Mouse (Mus musculus) cerebellum, adult 11 months (tissue): ENCODE data around the gene Lasp1.
A peak's percentile ranks its signal among the peaks of the same experiment; 100 is the strongest.

Source experiments
- DNase-seq: peaks from one replicate; pipeline ENCODE4 v3.0.0; 2022

The Lasp1 gene

DNA sequence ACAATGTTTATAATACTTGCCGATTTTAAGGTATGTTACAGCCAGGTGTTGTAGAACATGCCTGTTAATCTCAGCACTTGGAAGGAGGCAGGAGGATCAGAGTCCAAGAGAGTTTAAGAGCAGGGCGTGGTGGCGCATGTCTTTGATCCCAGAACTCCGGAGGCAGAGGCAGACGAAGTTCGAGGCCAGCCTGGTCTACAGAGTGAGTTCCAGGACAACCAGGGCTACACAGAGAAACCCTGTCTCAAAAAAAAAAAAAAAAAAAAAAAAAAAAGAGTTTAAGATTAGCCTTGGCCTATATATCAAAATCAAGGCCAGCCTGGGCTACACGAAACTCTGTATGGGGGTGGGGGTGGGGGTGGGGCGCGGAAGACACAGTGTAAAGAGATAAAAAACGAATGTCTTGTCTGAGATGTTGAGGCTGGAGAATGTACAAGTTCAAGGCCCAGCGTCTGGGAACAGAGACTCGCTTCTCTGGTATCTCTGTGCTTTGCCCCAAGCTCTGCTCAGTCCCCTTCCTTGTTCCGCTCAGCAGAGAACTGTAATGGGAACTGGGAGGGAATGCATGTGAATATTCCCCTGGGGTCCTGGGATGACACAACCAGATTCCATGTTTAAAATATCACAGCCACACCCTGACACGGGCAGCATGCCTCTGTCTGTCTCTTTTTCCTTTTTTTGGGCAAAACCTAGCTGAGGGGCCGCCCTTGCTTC is 1.3 kb upstream of the Lasp1 start:
- DNase-seq: no peak

DNA sequence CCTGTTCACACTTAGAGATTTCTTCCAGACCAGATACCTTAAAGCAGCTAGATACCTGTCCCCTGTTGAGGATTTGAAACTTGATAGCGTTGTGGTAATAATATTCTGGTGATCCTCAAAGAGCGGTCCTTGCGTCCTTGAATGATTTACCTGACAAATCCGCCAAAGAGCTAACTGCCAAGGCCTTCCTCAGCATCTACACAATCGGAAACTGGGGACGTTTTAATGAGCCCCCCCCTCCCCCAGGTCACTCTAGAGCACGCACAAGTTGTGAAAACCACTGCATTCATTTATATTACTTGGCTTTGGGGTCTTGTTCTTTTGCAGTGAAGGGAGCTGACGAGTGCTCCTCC is 741 bp upstream of the Lasp1 start:
- no peak for DNase-seq

DNA sequence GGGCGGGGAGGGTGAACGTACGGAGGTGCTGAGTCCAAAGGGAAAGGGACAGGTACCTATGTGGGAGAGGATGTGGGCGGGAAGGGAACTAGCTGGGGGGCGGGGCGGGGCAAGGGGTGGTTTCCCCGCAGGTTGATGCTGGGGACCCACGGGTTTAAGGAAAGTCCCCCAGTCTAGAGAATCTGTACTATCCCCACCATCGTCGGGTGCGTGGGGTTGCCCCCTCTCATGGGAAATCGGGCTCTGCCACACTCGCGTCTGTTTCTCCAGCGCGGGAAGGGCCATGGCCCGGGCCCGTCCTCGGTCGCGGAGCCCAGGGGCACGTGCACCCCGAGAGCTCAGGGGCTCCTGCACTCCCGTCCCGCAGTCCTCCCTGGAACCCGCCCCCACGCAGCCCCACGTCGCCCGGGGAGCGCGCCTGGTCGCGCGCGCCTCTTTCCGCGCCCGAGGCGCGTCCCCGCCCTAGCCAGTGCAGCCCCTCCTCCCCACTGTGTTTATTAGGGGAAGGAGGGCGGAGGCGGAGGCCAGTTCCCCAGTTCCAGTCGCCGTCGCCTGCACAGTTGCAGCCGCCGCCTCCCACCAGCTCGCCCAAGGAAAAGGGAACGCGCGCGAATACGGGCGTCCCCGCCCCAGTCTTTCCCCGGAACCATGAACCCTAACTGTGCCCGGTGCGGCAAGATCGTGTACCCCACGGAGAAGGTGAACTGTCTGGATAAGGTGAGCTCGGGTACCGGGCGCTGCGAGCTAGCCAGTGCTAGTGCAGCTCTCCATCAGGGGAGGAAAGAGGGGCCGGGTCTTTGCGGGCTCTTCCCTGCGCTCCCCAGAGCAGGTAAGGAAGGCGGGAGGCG is 570 bp downstream of the Lasp1 start:
- peak; percentile 92 for DNase-seq

DNA sequence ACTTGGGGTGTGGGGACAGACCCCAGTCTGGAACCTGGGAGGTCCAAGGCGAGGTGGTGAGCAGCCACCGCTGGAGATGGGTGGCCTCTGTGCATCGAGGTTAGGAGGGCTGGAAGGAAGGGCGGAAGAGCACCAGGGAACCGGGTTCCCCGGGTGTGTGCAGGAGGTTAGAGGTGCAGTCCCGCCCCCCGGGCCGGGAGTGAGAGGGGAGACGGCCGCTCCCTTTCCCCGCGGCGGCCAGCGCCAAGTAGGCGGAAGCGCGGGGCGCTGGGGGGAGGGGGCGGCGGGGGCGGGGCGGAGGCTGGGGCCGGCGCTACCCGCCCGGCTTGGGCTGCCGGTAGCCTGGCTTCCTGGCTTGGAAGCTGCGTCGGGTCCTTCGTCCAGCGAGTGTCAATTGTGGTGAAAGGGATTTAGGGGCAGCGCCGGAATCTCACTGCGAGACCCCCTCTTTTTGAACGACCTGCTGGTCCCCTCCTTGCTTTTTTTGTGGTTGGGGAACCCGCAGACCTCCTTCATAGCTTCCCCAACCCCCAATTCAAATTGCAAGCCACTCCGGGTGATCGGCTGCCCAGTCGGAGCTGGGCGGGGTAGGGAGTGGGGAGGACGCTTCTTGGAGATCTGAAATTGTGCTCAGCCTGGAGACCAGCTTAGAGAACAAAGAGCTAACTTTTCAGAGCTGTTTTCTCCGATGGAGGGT is 1.3 kb downstream of the Lasp1 start:
- DNase-seq: peak; percentile 68

DNA sequence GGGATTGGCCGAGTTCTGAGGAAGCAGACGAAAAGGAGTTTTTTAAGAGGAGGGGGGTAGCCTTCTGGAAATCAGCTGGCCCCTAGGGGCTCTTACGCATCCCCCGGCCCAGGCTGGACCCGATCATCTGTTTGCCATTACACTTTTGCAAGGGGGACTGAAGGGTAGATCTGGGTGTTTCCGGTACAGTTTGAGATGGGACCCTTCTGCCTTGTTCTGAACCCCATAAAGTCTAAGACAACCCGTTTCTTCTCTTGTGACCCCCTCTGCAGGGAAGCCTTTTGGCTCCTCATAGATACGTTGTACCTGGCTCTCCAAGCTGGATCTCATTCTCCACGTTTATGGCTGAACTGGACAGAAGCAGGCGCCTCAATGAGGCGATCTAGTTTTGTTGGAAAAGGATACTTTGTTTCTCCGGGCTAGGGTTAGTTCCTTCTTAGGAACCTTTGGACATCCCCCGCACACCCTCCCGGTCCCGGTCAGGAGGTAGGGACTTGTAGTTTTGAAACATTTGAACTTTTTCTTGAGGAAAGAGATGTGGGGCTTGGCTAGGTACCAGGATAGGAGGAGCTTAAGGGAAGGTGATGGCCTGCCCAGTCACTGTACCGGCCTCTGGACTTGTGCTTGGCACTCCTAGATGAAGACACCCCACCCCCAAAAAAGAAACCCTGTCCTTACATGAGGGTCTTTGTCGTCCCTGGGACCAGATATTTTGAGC is 2.0 kb downstream of the Lasp1 start:
- peak; percentile 44 for DNase-seq

DNA sequence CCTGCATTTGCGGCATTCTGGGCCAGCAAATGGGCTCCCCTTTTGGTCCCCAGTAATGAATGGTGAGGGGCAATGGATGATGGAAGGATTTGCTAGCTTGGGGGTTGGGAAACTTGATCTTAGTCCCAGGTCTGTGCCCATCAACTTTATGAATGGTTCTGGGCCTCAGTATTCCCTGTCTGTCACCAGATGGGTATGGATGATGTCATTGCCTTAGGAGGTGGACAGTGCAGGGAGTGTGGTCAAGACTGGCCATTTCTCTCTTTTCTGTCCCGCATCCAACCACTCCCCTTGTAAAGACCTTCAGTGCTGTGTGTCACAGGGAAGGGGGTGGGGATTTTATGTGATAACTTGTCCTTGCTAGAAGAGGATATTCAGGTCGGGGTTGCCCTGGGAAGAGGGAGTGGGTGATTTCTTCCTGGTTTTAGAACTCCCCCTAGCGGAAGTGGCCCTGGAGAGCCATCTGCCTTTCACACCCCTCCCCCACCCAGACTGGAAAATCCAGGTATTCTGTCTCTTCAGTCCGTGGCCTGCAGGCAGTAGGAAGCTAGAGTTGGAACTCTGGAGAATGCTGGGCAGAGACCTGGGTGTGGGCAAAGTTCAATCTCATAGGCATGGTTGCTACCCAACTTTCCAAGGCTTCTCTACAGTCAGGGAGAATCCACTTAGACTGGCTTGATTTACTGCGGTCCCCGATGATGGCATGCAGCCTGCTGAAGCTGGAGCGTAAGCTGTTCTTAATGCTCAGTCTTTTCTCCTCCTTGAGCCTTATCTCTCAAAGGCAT is 2.8 kb downstream of the Lasp1 start:
- DNase-seq: peak; percentile 58

DNA sequence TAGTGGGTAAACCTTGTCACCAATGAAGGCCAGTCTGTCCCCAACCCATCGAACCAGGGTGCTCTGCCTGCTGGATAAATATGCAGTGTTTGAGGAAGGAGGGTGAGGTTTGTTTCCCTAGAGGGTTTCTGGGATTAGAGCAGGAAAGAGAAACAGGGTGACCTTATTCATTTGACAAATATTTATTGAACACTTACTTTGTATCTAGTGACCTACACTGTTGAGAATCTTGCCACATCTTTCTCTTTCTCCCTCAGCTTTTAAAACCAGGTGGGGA is 3.3 kb downstream of the Lasp1 start:
- no peak for DNase-seq

DNA sequence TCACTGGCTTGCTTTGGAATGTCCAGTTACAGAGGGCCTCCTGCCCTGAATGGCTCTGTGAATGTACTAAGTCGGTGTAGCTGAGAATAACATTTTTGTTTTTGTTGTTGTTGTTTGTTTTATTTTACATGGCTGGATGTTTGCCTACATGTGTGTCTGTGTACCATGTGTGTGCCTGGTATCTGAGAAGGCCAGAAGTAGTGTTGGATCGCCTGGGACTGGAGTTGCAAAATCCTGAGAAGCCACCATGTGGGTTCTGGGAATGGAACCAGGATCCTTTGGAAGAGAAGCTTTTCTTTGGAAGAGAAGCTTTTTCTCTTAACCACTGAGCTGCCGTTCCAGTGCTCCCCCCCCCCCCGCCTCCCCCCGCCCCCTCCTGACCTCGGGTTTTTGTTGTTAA is 3.7 kb downstream of the Lasp1 start:
- DNase-seq: no peak

DNA sequence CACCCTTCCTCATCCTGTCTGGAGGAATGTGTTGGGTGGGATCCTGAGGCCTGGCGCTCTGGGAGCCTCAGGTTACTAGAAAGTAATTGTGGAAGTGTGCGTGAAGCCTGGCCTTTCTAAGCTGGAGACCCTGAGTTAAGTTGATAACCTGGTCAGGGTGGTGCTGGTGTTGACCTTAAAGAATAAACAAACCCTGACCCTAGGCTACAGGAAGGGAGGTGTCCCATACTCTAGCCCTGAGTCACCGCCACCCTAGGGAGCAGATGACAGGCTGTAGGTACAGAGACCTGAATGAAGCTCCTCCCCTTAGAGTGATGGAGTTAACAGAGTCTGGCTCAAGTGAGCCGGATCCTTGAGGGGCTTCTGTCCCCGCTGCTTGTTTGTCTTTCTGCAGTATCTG is 5.0 kb downstream of the Lasp1 start:
- no peak for DNase-seq

DNA sequence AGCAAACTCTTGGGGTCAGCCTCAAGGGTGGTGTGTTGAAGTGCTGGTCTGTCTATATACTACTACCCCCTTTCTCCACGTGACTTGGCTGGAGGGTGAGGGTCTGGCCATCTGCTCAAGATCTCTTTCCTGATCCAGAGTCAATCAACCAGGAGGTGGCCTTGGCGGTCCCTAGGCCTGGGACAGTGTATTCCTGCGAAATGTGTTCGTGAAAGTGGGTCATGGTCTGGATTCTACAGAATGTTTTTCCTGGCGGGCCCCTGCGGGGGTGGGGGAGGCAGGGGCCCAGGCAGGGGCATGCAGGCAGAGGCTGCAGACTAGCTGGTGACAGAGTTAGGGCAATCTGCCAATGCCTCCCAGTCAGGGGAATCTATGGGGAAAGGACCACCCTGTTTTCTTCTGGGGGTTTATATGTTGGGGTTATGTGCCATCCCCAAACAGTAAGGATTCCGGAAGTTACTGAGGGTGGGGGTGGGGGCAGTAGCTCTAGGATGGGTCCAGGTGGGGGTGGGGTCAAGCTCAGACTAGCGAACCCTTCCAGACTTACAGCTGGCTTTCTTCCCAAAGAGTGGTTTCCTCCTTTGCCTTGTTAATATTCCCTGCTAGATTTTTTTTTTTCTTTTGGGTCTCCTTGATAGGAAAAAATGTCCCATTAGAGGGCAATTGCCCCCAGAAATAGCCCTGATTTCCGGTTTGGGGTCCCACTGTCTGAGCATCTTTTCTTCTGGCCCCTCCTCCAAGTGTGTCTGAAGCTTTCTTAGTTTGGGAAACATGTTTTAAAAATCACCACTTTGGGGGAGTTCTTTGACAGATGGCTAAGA is 6.3 kb downstream of the Lasp1 start:
- DNase-seq: no peak

DNA sequence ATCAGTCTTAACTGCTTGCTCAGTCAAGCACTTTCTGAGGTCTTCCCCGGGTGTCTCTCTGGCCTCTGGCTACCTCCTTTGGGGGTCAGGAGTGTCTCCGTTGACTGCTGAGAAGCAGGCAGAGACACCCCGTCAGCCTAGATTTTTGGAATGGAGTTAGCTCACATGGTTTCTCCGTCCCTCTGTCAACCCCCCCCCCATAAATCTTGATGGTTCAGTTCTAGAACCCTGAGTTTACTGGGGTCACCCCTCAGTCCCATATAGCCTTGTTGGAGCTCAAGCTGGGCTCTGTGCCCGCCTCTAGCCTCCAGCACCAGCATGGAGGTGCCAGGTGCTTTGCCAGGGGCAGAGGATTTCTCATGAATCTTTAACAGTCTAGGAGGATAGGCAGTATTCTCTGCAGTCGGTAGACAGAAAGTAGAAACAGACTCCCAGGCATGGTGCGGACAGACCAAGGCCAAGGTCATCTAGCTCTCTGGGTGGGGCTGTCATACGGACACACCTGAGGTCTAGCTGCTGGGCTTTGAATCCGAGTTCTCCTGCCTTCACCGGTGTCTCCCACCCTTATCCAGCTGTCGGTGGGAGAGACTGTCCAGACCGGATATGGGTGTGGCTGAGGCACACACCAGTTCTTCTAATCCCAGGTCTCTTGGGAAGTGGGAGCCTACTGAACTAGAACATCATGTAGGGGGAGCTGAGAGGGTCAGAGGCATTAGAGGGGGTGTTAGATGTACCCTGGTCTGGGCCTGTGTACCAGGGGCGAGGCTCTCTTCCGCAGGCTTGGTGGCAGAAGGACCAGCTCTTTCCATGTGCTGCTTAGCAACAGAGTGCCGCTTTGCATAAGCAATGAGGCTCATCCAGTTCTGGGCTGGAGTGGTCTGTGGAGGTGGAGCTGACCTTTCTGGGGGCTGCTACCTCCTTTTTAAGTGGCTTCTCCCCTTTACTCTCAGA is 7.1 kb downstream of the Lasp1 start:
- no peak for DNase-seq

DNA sequence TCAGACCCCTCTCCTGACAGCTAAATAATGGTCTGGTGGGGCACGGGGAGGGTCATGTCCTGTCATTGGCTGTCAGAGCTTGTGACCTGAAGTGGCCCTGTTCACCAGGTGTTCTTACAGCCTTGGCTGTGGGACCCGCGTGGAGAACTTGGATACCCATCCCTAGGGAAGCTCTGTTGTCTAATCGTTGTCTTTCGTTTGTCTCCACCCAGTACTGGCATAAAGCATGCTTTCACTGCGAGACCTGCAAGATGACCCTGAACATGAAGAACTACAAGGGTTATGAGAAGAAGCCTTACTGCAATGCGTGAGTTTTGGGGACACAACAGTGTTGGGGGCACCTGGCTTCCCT is 7.8 kb downstream of the Lasp1 start:
- no peak for DNase-seq

DNA sequence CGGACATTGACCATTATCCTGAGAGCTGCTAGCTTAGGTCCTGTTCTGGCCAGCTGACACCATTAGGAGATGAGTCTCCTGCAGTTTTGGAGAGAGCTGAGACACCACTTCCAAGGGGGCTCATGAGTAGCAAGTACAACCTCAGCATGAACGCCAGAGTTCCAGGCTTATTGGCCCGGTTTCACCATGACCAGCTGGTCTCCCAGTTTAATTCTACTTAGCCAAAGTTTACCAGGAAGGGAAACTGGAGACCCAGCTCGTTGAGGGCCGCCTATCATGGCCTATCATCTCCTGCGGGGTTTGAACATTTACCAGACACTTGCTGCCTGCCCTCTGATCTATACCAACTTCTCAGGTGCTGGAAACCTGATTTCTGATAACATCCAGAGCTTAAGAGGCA is 8.8 kb downstream of the Lasp1 start:
- DNase-seq: no peak

DNA sequence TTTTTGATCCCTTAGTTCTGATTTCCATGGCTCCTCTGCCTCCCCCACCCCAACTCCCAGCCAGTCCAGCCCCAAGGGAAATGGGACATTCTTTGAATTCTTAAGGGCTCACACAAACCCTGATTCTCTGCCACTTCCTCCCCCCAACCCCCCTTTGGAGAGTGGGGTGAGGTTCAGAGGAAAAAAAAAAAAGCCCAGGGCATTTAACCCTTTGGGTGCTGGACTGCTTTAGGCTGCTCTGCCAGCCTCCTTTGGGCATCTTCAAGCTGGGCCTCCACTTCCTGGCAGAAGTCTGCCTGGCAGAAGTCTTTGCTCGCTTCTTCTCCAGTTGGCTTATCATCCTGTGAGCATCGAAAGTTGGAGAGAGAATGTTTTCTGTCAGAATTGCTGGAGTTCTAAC is 9.3 kb downstream of the Lasp1 start:
- no peak for DNase-seq

DNA sequence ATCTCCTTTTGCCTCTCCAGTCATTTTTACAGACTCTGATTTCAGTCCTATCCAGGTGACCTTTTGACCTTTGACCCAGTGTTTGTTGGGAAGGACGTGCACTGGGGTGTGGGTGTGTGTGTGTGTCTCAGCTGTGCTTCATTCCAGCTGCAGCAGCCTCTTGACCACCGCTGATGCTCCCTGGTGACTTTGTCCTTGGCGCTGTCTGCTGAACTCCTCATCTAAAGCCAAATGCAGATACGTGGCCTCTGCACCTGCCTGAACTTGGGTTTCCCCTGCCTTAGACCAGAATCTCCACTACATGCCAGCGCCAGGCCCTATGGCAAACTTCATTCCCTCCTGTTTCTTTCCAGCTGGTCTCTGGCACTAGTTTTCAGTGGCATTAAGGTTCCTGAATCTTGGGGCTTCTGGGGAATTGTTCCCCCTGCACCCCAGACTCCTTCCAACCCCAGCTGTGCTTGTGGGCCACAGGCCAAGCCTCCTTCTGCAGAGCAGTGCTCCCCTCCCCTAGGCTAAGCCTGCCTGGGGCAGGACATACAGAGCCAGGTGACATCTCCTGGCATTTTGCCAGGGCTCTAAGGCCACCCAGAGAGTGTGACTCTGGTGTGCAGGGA is 9.9 kb downstream of the Lasp1 start:
- DNase-seq: peak; percentile 64

DNA sequence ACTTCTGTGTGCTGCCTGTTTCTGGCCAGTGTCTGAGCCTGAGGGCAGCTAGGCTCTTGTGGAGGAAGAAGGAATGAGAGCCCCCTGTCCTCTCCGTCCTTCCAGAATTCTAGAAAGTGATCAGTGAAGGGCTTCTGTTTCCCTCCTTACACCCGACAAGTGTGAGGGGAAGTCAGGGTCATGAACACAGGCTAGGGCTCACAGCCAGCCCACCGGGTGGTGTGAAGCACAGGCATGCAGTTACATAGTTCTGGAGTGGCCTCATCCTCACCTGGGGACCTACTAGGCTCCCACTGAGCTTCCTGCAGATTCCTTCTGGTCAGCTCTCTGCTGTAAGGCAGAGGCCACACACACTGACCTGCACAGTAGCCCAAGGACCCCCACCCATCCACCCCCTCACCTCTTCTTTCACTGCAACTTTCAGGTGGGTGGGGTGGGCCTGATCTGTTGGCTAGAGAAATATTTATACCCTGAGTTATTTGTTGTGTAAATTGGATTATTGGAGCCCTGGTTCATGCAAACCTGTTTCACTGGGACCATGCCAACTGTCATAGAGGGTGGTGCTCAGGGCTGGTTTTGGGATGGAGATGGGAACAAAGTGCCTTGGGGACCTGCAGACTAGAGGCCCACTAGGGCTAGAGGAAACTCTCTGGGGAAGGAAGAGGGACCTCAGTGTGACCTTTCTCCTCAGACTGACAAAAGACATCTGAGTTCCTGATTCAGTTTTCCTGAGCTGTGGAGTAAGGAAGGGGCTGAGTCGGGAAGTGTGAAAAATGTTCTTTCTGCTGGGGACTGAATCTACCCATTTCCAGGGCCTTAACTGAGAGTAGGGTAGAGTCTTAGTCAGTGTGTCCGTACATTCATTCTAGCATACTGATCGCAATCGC is 10.7 kb downstream of the Lasp1 start:
- no peak for DNase-seq

DNA sequence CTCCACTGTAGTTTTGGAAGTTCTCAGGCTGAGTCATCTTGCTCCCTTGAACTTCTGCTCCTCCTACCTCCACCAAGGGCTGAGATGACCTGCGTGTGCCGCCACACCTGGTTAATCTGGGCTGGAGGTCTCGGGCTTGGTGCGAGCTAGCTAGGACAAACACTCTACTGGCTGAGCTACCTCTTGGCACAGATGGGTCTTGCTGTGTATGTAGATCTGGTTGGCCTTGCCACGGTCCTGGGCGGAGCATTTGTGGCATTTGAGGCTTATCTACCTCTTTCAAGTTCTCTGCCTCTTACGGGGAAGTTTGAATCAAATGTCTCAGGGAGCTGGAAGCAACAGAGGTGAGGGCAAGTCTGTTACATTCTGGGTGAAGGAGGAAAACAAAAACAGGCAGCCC is 11.6 kb downstream of the Lasp1 start:
- DNase-seq: no peak

DNA sequence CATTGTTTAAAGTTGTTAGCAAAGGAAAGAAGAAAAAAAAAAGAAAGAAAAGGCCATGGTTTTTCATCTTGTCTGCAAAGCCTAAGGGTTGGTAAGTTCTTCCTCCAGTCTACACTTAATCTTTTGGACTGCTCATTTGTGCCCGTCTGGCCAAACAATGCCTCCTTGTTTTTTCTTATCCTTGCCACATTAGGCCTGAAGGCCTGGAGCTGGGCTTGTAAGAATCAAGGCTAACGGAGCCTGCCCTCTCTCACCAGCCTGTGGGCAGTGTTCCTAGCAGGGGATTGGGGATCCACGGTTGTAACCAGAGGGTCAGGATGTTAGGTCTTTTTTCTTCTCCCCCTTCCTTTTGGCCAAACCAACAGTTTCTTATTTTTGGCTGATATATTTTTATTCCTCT is 12.2 kb downstream of the Lasp1 start:
- DNase-seq: no peak
